Mouse (Mus musculus) CD8-positive naive resting alpha-beta T cell, adult 2 months (primary cell): ENCODE data around the gene Apoa1.

Experiments
- DNase-seq, 2 experiments: peaks; one replicate each; pipeline ENCODE4 v3.0.0; 2022; ENCODE audit warnings: low read depth in 2 of 2, low spot score in 2 of 2

Apoa1 gene

DNA sequence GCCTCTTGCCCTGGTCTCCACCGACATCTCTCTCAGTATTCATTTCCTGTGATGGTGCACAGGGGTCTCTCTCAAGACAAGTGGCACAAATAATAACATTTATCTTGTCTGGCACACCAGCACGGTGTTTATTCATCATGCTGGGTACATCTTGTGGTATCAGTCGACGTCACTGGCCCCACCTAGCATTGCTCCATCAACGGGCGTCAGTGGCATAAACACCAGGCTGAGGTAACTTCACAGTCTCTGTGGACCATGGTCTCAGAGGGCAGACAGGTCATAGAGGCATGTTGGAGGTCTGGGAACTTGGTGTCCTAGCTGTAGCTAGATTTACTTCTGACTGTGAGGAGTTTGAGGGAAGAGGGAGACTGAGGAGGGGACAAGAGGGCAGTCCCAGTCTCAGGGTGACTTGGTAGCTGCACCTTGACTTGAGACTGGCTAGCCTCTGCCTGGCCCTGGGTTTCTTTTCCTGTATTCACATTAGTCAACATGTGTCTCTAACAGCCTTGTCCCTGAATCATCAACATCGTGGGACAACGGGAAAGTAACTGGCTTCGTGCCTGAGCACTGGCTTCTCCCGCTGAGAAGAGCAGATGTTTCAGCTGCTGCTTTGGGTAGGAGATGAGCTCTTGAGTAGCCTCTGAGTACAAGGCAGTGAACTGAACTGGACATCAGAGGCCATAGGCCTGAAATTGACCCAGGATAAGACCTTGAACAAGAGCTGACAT lies 28.4 kb downstream of the Apoa1 start:
- no peak for DNase-seq

DNA sequence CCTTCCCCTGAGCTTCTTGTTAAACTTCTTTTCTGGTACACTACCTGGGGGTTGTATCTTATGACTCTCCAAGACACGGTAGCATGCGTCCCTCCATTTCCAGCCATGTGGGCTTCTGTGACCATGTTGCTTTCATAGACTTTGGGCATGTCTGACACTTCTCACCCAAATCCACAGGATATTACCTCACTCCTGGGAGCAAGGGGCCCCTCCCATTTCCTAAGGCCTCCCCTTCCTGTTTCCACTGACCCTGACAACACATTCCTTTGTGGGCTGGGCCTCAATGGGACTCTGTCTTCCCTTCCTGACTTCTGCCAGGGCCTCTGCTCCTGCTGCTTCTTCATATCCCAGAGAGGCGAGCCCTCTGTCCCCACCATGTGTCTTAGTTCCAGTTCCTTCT lies 29.2 kb downstream of the Apoa1 start:
- DNase-seq = no peak

DNA sequence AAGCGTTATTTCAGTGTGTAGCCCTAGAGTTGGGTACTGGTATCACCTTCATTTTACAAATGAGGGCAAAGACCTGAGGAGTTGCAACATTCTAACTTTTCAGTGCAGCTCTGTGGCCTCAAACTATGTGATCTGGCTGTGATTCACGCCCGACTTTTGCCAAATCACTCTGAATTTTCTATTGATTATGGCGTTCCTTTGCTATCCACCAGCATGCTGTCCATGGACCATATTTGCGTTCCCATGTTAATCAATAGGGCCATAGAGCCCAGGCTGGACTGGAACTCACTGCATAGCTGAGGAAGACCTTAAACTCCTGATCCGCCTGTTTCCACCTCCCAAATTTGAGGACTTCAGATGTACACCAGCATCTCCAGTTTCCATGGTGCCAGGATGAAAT lies 30.7 kb downstream of the Apoa1 start:
- DNase-seq = no peak

GRCm38 (mm10) chr9:46261131-46261530 lies 32.8 kb downstream of the Apoa1 start:
- no peak for DNase-seq

DNA sequence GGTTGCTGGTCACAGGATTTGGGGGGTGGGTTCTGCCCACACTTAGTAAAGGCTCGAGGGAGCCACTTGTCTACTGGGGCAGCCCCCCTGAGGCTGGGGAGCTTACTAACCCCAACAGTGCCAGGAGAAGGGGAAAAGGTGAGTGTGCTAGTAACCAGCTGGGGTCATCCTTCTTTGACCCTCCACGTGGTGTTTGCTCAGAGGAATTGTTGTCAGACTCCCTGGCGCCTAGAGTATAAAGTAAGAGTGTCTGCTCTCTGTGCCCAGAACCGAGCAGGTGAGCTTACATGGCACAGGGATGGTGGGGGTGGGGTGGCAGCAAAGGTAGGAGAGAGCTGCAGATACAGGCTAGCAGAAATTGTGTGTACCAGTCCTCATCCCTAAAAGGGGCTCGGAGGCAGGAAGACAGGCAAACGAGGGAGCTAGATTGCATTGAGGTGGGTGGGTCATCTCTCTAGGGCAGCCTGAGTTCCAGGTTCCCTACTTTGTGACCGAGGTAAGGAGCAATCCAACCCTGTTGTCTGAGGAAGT lies 40.0 kb downstream of the Apoa1 start, which contains the start of gene Apoa5:
TSS of gene Apoa5 (plus strand) at position 291 of the 531 bp plus-strand sequence.
- DNase-seq = no peak

DNA sequence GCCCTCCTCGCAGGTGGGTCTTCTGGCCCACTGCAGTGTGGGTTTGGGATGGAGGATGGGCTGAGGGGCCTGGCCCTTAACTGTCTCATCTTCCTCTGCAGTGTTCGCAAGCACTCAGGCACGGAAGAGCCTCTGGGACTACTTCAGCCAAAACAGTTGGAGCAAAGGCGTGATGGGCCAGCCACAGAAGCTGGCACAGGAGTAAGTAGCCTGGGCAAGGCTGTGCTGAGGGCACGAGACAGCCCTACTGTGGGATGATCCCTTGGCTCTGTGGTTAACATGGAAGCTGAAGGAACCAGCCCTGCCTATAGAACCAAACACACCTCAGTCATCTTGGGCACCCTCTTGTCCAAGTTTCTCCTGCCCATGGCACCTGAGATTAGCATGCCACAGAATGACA lies 40.7 kb downstream of the Apoa1 start:
- DNase-seq = no peak

DNA sequence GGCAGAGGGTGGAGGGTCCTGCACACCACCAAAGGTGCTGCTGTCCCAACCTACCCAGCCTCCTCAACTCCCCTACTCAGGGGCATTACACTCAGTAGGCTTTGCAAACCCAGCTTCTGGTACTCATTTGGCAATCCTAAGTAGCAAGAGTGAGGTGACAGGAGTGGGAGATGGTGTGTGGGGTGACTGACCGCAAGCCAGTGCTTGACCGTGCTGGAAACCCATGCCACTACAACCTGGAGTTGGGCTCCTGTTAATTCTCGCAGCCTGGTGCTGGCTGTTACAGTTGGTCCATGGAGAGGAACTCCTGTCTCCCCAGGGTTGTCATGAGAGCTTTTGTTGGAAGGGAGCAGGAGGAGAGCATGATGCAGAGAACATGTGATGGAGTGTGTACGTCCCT lies 42.4 kb downstream of the Apoa1 start:
- no peak for DNase-seq

GRCm38 (mm10) chr9:46272070-46272469 lies 43.7 kb downstream of the Apoa1 start:
- peak; percentile 43 to 54 for DNase-seq

DNA sequence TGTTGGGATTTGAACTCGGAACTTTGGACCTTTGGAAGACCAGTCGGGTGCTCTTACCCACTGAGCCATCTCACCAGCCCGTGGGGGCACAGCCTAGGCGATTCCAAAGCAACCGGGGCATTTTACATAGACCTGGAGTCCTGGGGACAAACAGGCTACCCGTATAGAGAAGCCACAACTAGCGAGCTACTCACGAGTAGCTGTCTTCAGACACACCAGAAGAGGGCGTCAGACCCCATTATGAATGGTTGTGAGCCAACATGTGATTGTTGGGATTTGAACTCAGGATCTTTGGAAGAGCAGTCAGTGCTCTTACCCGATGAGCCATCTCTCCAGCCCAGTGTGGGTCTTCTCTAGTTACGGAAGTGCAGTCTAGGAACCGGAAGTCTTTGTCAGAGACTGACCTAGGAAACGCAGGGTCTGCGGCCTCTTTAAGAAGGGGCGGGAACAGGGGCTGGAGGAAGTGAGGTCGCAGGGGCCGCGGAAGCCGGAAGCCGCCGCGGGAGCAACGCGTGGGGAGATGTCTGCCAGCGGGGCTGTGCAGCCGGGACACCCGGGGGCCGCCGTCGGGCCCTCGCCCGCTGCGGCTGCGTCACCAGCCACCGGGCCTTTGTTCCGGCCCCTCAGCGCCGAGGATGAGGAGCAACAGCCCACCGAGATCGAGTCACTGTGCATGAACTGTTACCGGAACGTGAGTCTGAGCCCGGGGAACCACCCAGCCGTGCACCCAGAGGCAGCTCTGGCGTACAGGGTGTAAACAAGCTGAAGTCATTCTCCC lies 44.5 kb downstream of the Apoa1 start, which contains the start of gene Zpr1:
TSS of gene Zpr1 (plus strand) at position 388 of the 778 bp plus-strand sequence.
- DNase-seq = peak; percentile 85 to 87

DNA sequence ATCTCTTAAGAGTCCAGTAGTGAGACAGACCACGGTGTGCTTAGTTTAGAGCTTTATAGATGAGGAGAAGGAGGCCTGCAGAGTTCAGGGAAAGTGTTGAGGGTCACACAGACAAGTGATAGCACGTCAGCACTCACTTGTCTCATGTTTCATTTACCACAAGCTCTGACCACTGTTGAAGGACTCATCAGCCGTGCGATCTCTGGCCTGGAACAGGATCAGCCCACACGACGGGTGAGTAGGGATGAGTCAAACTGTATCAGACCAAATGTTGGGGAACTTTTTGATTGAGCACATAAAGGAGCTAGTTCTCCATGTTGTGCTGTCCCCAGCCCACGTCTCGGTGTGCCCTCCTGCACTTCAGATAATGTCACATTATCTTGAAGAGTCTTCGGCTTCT lies 46.1 kb downstream of the Apoa1 start:
- DNase-seq = no peak
